Mouse (Mus musculus) liver, embryonic 15.5 days (tissue): ENCODE measurements at regions not wholly inside any gene's neighbourhood (a gene's known extent, or its start where the extent isn't known, plus 50 kb on each side); places are given as distances from the start of the nearest gene placed in this dataset.

Source experiments
- ATAC-seq: fragments of 200-750 bp; cut with Nextera tagmentation; 2 replicates; pipeline ENCODE4 v1.8.0; 2017; ENCODE audit warnings: moderate number of reproducible peaks, mild to moderate bottlenecking, moderate library complexity; ENCODE audit not compliant: insufficient read depth
- H3K27ac ChIP-seq: fragments of 300-500 bp; sonication (generic); replicated peaks from 2 replicates; pipeline ENCODE4 v1.5.1; 2015; ENCODE audit warnings: mild to moderate bottlenecking, inconsistent platforms
- H3K27me3 ChIP-seq: fragments of 300-500 bp; sonication (generic); 2 replicates; pipeline ENCODE4 v1.6.1; 2015; ENCODE audit warnings: mild to moderate bottlenecking, inconsistent platforms
- H3K36me3 ChIP-seq: fragments of 300-500 bp; sonication (generic); replicated peaks from 2 replicates; pipeline ENCODE4 v1.6.1; 2015; ENCODE audit warnings: moderate library complexity, mild to moderate bottlenecking, inconsistent platforms
- H3K4me1 ChIP-seq: fragments of 300-500 bp; sonication (generic); replicated peaks from 2 replicates; pipeline ENCODE4 v1.6.1; 2015; ENCODE audit warnings: inconsistent platforms
- H3K4me2 ChIP-seq: fragments of 300-500 bp; sonication (generic); 2 replicates; pipeline ENCODE4 v1.6.1; 2015; ENCODE audit warnings: moderate library complexity, mild to moderate bottlenecking, inconsistent platforms
- H3K4me3 ChIP-seq: fragments of 300-500 bp; sonication (generic); replicated peaks from 2 replicates; pipeline ENCODE4 v1.5.1; 2015; ENCODE audit warnings: mild to moderate bottlenecking, inconsistent platforms
- H3K9ac ChIP-seq: fragments of 300-500 bp; sonication (generic); 2 replicates; pipeline ENCODE4 v1.6.1; 2015; ENCODE audit warnings: moderate library complexity, mild to moderate bottlenecking, inconsistent platforms
- H3K9me3 ChIP-seq: fragments of 300-500 bp; sonication (generic); replicated peaks from 2 replicates; pipeline ENCODE4 v1.6.1; 2016; ENCODE audit warnings: inconsistent platforms
- WGBS: fragments of 180-500 bp; shearing (Covaris S2); methylation state at CpG from one replicate; pipeline ENCODE4 v1.1.7; 2015; ENCODE audit warnings: mixed read lengths; ENCODE audit not compliant: insufficient replicate concordance; 5-methylcytosine and 5-hydroxymethylcytosine counted together

- Histone ChIP-seq H3K36me3 (no peaks in the 10 kb centered on the region), H3K4me1 (no peaks in the 10 kb centered on the region), H3K9ac (no peak overlapping the region), H3K27ac (no peak overlapping the region), H3K4me3 (no peak overlapping the region), H3K27me3 (no peaks in the 10 kb centered on the region), H3K9me3 (no peaks in the 10 kb centered on the region), H3K4me2 (no peak overlapping the region)
- ATAC-seq, result no peak
- WGBS, result 67% methylated on average over 12 of the region's 12 CpGs
These were observed 237.0 kb downstream of the Impad1 start for GRCm38 (mm10) chr4:4556126-4556525.

- WGBS, result 65% methylated on average over 5 of the region's 5 CpGs
- ATAC-seq, result no peak
These were observed 242.9 kb downstream of the Impad1 start for GRCm38 (mm10) chr4:4550301-4550700.

GRCm38 (mm10) chr4:4549893-4550292 is 243.3 kb downstream of the Impad1 start:
- WGBS, result 52% methylated on average over 4 of the region's 4 CpGs
- Histone ChIP-seq H3K9ac (no peak overlapping the region), H3K4me2 (no peak overlapping the region), H3K36me3 (no peaks in the 10 kb centered on the region), H3K4me3 (no peak overlapping the region), H3K27ac (no peak overlapping the region), H3K4me1 (no peaks in the 10 kb centered on the region), H3K9me3 (no peaks in the 10 kb centered on the region), H3K27me3 (no peaks in the 10 kb centered on the region)
- ATAC-seq, result no peak

More at GRCm38 (mm10) chr4:4550301-4550700, 242.9 kb downstream of the Impad1 start:
- Histone ChIP-seq H3K4me3 (no peak overlapping the region), H3K4me2 (no peak overlapping the region), H3K4me1 (no peaks in the 10 kb centered on the region), H3K27ac (no peak overlapping the region), H3K27me3 (no peaks in the 10 kb centered on the region), H3K9me3 (no peaks in the 10 kb centered on the region), H3K36me3 (no peaks in the 10 kb centered on the region), H3K9ac (no peak overlapping the region)

- no peak for ATAC-seq
These were observed 255.9 kb downstream of the Impad1 start for GRCm38 (mm10) chr4:4537172-4537753.

GRCm38 (mm10) chr4:4532196-4532595 is 261.0 kb downstream of the Impad1 start:
- Histone ChIP-seq H3K27me3 (no peaks in the 10 kb centered on the region), H3K4me3 (no peak overlapping the region), H3K4me2 (no peak overlapping the region), H3K4me1 (no peaks in the 10 kb centered on the region), H3K9me3 (no peaks in the 10 kb centered on the region), H3K36me3 (no peaks in the 10 kb centered on the region), H3K27ac (no peak overlapping the region), H3K9ac (no peak overlapping the region)
- no peak for ATAC-seq
- WGBS, result 50% methylated on average over 4 of the region's 4 CpGs

More at GRCm38 (mm10) chr4:4537172-4537753, 255.9 kb downstream of the Impad1 start:
- whole genome bisulfite sequencing, result 55% methylated on average over 2 of the region's 2 CpGs
- no peaks in the 10 kb centered on the region for H3K27me3 ChIP-seq
- H3K4me3 ChIP-seq, result no peak overlapping the region
- no peak overlapping the region for H3K9ac ChIP-seq
- H3K36me3 ChIP-seq, result no peaks in the 10 kb centered on the region
- H3K4me1 ChIP-seq, result no peaks in the 10 kb centered on the region
- H3K4me2 ChIP-seq, result no peak overlapping the region
- H3K27ac ChIP-seq, result no peak overlapping the region
- no peaks in the 10 kb centered on the region for H3K9me3 ChIP-seq

- Histone ChIP-seq H3K27ac (no peak overlapping the region), H3K36me3 (no peaks in the 10 kb centered on the region), H3K4me2 (no peak overlapping the region), H3K9me3 (no peaks in the 10 kb centered on the region), H3K9ac (no peak overlapping the region), H3K4me3 (no peak overlapping the region), H3K4me1 (no peaks in the 10 kb centered on the region), H3K27me3 (no peaks in the 10 kb centered on the region)
- 73% methylated on average over 12 of the region's 12 CpGs for WGBS
- no peak for ATAC-seq
These were observed 264.8 kb downstream of the Impad1 start for GRCm38 (mm10) chr4:4528311-4528710.

GRCm38 (mm10) chr4:4521757-4522156 is 271.4 kb downstream of the Impad1 start:
- ATAC-seq, result no peak
- H3K4me3 ChIP-seq, result no peak overlapping the region
- H3K9me3 ChIP-seq, result no peaks in the 10 kb centered on the region
- no peaks in the 10 kb centered on the region for H3K27me3 ChIP-seq
- no peak overlapping the region for H3K4me2 ChIP-seq
- no peak overlapping the region for H3K9ac ChIP-seq
- 46% methylated on average over 2 of the region's 2 CpGs for WGBS
- no peaks in the 10 kb centered on the region for H3K36me3 ChIP-seq
- H3K4me1 ChIP-seq, result no peaks in the 10 kb centered on the region
- H3K27ac ChIP-seq, result no peak overlapping the region

GRCm38 (mm10) chr4:4518741-4519140 is 274.4 kb downstream of the Impad1 start:
- H3K9ac ChIP-seq, result no peak overlapping the region
- no peak overlapping the region for H3K4me3 ChIP-seq
- no peaks in the 10 kb centered on the region for H3K36me3 ChIP-seq
- no peaks in the 10 kb centered on the region for H3K4me1 ChIP-seq
- no peaks in the 10 kb centered on the region for H3K27me3 ChIP-seq
- WGBS, result 31% methylated on average over 2 of the region's 2 CpGs
- no peak overlapping the region for H3K4me2 ChIP-seq
- no peak overlapping the region for H3K27ac ChIP-seq
- ATAC-seq, result no peak
- no peaks in the 10 kb centered on the region for H3K9me3 ChIP-seq

- H3K9me3 ChIP-seq, result no peaks in the 10 kb centered on the region
- H3K4me2 ChIP-seq, result no peak overlapping the region
- no peak overlapping the region for H3K9ac ChIP-seq
- H3K4me1 ChIP-seq, result no peaks in the 10 kb centered on the region
- no peak overlapping the region for H3K27ac ChIP-seq
- no peak overlapping the region for H3K4me3 ChIP-seq
- H3K27me3 ChIP-seq, result no peaks in the 10 kb centered on the region
- H3K36me3 ChIP-seq, result no peaks in the 10 kb centered on the region
- ATAC-seq, result no peak
These were observed 279.8 kb downstream of the Impad1 start for GRCm38 (mm10) chr4:4513351-4513750.

- H3K27ac ChIP-seq, result no peak overlapping the region
- no peaks in the 10 kb centered on the region for H3K9me3 ChIP-seq
- no peaks in the 10 kb centered on the region for H3K36me3 ChIP-seq
- H3K4me2 ChIP-seq, result no peak overlapping the region
- H3K9ac ChIP-seq, result no peak overlapping the region
- H3K4me3 ChIP-seq, result no peak overlapping the region
- 49% methylated on average over 2 of the region's 2 CpGs for WGBS
- no peak for ATAC-seq
- no peaks in the 10 kb centered on the region for H3K27me3 ChIP-seq
- H3K4me1 ChIP-seq, result no peaks in the 10 kb centered on the region
These were observed 282.8 kb downstream of the Impad1 start for GRCm38 (mm10) chr4:4510180-4510920.

GRCm38 (mm10) chr4:4509296-4509695 is 283.9 kb downstream of the Impad1 start:
- Histone ChIP-seq H3K27me3 (no peaks in the 10 kb centered on the region), H3K27ac (no peak overlapping the region), H3K9me3 (no peaks in the 10 kb centered on the region), H3K9ac (no peak overlapping the region), H3K4me3 (no peak overlapping the region), H3K36me3 (no peaks in the 10 kb centered on the region), H3K4me2 (no peak overlapping the region), H3K4me1 (no peaks in the 10 kb centered on the region)
- no peak for ATAC-seq
- 46% methylated on average over 3 of the region's 3 CpGs for WGBS

GRCm38 (mm10) chr4:4497199-4497598 is 296.0 kb downstream of the Impad1 start:
- H3K9me3 ChIP-seq, result no peaks in the 10 kb centered on the region
- H3K9ac ChIP-seq, result no peak overlapping the region
- H3K27ac ChIP-seq, result no peak overlapping the region
- WGBS, result 27% methylated on average over 1 of the region's 1 CpGs
- H3K4me1 ChIP-seq, result no peaks in the 10 kb centered on the region
- H3K36me3 ChIP-seq, result no peaks in the 10 kb centered on the region
- H3K27me3 ChIP-seq, result no peaks in the 10 kb centered on the region
- no peak overlapping the region for H3K4me3 ChIP-seq
- H3K4me2 ChIP-seq, result no peak overlapping the region
- no peak for ATAC-seq
